Mouse (Mus musculus) layer of hippocampus, postnatal 25 days (tissue): ENCODE data around the gene Cul4a. TPM values are rescaled to one million over a fixed set of nuclear protein-coding genes. Genes with fewer than 3 reads are reported as not detected.
A peak's percentile ranks its signal among the peaks of the same experiment; 100 is the strongest.
"Not testable (repeated sequence)": the region's sequence is repeated elsewhere in the genome, so short reads cannot be mapped to it uniquely, and the experiment has no call there.

Experiments
- DNase-seq, 2 experiments: peaks; one replicate each; pipeline ENCODE4 v3.0.0; 2022; ENCODE audit warnings: mixed read lengths in 2 of 2, low spot score in 1 of 2; ENCODE audit errors: extremely low spot score in 1 of 2
- total RNA-seq, 2 experiments: library from RNA; stranded (reverse); gene quantifications; 2 replicates each; pipeline ENCODE4 v1.2.3; 2021

Gene Cul4a
- total RNA-seq, result 10 to 100 TPM; 55.8 to 64.4 TPM

DNA sequence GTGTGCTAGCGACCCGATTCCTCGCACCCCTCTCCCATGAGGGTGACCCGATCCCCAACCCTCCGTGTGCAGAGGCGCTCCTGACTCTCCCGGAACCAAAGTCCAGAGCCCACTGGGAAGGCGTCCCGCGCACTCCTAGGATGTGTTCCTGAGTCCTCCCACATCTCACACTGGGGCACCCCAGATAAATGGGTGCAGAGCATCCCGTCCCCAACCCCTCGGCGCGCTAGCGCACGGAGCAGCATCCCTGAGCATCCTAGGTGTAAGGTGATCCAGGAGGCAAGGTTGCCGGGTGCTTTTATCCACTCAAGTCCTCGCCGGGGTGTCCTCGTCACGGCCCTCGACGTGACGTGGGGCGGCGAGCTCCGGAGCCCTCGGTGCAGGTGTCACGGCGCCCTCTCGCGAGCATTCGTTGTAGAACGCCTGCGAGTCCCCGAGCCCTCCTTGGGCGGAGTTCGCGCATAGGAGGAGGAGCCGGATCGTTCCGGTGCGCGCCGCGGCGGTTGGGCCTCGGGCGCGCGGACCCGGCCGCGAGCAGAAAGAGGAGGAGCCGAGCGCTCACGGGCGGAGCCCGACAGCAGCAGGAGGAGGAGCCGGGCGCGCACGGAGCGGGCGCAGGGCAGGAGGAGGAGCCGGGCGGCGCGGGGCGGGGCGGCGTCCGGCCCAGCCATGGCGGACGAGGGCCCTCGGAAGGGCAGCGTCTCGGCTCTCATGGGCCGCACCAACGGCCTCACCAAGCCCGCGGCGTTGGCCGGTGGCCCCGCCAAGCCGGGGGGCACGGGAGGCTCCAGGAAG, at the start of gene Cul4a, which contains the start of gene Pcid2:
Gene Cul4a, plus strand, starts transcription at position 535 of the 795 bp plus-strand sequence.
Gene Pcid2, minus strand, starts transcription at position 373 of the 795 bp plus-strand sequence.
- peak; percentile 91 to 96 for DNase-seq

DNA sequence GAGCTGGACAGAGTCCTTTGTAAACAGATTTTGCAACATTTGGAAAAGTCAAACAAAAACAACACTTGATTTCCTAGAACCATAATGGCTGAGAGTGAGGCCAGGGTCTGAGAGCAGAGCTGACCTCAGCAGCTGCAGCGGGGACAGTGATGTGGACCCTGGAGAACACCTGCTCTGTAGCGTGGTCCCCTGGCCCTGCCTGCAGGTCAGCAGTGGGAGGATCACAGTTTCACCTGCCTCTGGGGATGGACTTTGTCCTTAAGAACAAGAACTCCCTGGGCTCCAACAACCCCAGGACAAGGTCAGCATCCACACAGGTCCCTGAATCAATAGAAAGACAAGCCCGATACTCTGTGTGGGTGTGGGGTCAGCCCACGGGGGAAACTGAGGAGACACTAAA, 48.1 kb upstream of the Cul4a start:
- DNase-seq, result no peak

DNA sequence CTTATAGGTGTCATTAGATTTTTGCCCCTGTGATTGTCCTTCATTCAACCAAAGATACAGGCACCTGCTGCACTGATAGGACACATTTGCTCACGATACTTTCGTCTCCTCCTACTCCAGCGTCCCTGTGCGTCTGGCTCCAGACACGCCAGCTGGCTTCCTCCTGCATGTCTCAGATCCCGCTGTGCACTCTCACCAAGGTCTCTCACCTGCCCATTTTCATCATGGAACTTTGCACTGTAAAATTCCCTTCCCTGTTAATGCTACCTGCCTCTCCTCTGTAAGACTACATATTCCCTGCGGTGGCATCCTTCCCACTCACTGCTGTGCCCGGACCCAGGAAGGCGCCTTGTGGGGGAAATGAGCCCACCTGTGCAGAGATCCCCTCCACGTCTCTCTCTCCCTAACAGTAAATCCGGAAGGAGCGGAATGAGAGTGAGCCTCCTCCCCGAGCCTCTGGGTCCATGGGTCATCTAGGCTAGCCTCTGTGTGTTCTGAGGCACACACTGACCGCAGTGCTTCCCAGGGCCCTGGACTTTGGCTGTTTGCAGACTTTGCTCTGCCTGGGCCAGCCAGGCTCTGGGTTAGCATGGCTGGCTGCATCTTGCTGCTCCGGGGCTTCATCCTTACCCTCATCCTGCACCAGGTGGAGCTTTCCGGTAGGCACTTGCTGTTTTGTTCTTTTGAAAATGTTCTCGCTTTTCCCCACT, 44.8 kb upstream of the Cul4a start, which contains the start of gene Proz:
Gene Proz, plus strand, starts transcription at position 474 of the 710 bp plus-strand sequence.
- no peak for DNase-seq

DNA sequence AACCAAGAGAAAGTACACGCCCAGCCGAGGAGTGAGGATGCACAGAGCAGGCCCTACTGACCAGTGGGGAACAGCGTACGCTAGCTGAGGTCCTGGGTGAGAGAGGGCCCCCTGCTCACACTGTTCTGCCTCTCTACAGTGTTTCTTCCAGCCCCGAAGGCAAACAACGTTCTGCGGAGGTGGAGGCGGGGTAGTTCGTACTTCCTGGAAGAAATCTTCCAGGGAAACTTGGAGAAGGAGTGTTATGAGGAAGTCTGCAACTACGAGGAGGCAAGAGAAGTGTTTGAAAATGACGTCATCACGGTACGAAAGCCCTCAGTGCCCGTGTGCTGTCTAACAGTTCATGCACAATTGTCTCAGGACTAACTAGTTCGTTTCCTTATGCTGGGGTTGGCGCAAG, 42.3 kb upstream of the Cul4a start:
- DNase-seq, result no peak

DNA sequence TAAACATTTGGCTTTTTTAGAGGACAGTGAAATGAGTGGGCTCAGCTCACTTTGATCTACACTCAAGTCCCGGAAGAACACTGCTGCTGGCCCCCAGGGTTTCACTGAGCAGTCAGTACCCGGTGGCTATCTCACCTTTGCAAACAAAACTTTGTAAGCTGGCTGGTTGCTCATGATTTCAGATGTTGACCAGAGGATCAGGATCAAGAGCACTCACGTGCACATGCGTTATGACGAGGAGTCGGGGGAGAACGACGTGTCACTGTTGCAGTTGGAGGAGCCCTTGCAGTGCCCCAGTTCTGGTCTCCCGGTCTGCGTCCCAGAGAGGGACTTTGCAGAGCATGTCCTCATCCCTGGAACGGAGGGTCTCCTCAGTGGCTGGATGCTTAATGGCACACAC, 32.2 kb upstream of the Cul4a start:
- no peak for DNase-seq

DNA sequence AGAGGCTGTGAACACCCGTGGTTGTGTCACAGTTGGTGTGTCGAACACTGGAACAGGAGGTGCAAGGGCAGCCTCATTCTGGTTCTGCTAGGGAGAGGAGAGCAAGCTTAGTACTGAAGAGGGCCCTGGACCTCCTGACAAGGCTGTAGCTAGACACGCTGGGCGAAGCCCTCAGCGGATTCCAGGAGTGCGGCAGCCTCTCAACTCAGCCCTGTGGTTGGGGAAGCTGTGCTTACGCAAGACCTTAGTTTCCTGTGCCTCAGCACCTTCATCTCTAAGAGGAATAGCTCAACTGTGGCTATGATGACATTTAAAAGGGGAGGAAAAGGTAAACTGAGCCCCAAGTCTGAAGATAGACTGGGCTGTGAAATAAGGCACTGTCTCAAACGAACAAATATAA, 30.4 kb upstream of the Cul4a start:
- no peak for DNase-seq

DNA sequence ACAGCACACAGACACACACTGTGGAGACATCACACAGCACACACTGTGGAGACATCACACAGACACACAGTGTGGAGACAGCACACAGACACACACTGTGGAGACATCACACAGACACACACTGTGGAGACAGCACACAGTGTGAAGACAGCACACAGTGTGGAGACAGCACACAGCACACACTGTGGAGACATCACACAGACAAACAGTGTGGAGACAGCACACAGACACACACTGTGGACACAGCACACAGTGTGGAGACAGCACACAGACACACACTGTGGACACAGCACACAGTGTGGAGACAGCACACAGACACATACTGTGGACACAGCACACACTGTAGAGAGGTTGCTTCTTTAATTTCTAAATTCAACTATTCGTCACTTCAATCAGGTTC, 29.8 kb upstream of the Cul4a start:
- not testable (repeated sequence) for DNase-seq

DNA sequence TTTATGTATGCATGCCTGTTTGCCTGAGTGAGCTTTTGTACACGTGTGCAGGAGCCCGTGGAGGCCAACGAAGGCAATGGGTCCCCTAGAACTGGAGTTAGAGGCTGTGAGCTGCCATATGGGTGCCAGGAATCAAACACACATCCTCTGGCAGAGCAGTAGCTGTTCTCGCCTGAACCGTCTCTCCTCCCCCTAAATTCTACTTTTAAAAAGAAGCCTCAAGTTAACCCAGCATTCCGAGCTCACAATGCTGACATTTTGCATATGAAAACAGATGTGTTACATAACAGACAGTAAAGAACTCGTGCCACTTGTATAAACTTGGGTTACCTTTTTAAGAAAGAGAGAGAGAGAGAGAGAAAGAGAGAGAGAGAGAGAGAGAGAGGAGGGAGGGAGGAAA, 27.9 kb upstream of the Cul4a start:
- DNase-seq, result no peak

DNA sequence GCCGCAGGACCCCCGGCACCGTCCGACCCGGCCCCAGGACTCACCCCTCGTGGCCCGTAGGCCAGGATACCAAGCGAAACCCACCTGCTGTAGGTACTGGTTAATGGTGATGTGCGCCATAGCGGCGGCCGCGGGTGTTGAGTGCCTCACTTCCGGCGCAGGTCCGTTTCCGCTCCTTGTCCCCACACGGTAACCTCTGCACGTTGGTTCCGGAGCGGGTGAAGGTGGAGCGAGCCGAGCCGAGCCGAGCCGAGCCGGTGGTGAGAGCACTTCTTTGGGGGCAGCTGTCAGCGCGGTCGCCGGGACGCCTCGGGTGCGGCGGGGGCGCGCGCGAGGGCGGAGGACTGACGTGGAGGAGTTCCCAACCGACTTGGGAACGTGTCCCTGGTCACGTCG, 732 bp upstream of the Cul4a start:
- peak; percentile 90 to 96 for DNase-seq

DNA sequence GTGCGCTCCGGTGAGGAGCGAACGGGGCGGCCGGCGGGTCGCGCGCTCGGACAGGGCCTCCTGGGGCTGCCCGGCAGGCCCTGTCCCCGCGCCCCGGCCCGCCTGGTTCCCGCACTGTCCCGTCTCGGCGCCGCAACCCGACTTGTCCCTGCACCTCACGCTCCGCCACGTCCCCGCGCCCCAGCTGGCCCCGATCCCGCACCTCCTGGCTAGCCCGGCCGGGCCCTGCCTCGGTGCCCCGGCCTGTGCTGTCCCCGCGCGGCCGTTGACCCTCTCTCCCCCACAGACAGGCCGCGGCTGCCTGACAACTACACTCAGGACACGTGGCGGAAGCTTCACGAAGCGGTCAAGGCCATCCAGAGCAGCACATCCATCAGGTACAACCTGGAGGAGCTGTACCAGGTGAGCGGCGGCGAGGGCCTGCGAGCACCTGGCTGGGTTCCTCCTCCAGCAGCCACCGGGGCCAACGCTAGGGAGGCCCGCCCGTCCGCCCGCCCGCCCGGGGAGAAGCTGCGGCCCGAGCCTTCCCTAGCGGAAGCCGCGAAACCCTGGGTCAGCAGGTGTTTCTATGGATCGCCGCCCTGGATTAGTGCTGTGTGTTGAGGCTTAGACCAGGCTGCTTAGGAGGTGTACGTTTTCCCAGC, 609 bp downstream of the Cul4a start:
- DNase-seq, result no peak

DNA sequence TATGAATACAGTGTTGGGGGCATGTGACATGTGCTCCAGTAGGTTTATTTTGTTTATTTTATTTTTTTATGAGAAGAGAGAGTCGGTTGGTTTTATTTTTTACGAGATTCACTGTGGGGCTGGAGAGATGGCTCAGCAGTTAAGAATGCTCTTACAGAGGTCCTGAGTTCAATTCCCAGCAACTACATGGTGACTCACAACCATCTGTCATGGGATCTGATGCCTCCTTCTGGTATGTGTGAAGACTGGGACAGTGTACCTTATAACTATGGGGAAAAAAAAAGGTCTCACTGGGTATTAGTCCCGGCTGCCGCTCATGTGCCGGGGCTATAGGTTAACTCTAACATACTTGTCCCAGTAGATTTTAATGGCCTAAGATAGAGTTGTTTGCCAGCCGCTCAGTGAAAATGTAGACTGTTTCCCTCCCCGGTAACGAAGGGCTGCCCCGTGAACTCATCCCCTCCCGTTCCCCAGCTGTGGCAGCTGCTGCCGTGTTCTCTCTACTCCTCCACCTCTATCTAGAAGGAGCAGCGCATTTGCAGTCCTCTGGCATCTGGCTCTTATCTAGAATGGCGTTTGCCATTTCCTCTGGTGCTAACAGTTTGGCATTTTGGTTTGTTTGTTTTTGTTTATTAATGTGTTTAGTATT, 2.7 kb downstream of the Cul4a start:
- DNase-seq, result no peak

DNA sequence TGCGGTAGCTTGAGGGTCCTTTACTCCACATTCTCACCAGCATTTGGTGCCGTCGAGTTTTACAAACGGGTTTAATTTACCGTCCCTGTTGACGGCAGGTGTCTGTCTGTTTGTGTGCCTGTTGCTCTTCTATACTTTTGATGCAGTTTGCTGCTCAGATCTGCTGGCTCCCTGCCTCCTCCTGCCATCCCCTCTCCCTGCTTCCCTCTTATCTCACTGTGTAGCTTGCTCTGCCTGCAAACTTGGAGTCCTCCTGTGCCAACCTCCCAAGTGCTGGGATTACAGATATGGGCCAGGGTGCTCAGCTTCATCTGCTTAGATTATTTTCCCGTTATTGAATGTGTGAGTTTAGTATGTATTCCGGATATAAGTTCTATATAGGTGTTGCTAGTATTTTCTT, 3.5 kb downstream of the Cul4a start:
- no peak for DNase-seq

DNA sequence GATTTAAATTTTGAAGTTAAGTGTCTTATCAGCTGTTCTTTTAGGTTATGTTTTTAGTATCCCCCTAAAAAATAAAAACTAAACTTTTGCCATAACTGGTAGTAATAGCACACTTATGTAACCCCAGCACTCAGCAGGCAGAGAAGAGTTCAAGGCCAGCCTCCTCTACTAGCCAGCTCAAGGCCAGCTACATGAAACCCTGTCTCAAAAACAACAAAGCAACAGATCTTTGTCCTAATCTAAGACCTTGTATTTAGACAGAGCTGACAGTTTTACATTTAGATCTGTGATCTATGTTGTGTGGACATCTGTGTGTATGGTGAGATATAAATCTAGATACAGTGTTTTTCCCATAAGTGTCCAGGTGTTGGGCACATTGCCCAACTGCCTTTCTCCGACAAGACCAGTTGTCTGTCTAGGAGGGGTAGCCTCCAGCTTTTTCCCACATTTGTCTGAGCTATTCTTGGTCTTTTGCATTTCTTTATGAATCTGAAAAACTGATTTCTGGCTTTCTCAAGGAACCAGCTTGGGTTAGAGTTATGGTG, 4.1 kb downstream of the Cul4a start:
- no peak for DNase-seq

DNA sequence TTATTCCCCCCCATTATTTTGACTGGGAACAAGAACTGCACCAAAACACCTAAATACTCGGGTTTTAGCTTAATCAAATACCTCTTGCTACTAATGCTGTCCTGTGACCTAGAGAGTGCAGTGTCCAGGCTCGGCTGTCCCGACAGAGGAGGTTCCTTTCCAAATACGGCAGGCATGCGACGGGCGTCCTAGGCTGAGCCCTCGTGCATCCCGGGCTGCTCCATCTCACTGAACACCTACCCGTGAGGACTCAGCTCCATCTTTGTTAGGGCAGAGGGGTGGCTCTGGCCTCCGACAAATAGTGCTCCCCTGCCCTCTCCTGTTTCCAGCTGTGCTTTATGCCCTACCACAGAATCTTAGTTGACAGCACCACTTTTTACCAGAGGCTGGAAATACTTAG, 6.5 kb downstream of the Cul4a start:
- DNase-seq, result no peak

DNA sequence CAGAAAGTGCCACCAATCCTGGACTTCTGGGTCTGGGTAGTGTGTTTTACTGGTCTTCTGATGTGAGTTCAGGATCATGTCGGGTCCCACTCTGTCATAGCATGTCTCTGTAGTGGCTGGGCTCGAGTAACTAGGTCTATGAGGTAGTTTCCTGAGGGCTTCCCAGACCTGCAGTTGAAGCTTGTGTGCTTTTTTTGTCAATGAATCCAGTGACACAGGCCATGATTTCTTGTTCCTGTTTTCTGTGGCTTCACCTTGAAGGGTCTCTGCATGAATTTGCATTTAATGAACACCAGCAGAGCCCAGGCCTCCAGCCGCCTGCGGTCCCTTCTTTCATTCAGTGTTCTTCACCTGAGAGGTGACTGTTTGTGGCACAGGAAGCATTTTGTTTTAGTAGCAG, 7.8 kb downstream of the Cul4a start:
- DNase-seq, result no peak

DNA sequence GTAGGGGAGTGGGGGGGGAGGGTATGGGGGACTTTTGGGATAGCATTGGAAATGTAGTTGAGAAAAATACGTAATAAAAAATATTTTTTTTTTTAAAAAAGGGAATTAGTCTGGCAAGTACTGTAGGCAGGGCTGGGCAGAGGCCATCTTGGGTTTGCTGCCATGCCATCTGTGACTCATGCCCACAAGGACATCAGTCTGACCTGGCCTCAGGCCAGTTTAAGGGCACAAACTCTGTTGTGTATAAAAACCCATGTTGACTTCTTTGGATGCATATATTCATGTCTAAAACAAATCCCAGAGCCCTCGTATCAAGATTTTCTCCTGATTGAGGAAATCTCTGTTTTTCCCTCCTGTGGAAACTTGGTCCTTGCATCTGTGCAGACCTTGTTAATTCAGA, 11.7 kb downstream of the Cul4a start:
- no peak for DNase-seq

DNA sequence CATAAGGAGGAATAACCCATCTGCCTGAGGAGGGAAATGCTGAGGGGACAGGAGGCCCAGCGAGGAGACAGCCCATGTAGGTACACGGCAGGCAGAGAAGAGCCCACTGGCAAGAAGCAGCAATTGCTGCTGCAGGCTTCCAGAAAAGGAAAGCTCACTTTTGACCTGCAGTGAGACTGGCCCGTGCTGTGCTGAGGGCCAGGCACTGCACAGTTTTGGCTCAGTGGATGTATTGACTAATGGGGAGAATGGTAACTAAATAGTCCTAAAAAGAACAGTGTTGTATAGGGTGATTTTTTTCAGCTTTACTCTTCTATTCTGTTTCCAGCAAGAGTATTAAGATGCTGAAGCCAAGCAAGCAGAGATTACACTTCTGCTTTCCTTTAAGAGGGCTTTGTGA, 13.1 kb downstream of the Cul4a start:
- DNase-seq, result no peak

DNA sequence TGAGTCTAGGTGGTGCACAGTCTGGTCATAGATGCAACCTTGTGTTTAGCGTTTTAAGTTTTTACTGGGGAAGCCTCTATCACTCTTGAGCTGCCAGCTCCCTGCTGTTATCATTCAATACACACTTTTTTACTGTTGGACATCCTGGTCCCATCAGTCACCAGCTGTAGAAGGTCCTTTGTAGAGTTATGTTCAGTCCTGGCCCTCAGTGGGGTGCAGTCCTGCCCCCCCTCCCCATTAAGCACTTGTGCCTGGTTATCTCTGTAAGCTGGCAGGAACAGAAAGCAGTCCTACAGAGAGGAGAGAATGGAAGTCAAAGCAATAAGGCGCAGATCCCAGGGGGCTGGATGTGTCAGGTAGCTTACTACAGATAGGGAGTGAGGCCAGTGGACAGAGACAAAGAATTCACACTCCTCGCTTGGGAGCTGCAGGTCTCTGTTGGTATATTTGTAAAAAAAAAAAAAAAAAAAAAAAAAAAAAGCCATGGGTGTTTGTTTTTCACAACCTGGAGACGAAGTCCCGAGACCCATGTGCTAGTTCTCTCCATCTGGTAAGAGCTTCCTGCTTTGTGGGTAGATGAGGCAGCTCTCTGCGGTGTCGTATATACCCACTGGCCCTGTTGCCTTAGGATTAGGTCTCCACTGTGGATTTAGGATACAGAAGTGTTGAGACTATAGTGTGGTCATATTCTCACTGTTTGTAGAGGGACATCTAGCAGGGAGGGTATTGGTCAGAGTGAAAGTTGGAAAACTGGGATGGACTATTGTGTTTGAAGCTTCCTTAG, 15.7 kb downstream of the Cul4a start:
- DNase-seq, result no peak

DNA sequence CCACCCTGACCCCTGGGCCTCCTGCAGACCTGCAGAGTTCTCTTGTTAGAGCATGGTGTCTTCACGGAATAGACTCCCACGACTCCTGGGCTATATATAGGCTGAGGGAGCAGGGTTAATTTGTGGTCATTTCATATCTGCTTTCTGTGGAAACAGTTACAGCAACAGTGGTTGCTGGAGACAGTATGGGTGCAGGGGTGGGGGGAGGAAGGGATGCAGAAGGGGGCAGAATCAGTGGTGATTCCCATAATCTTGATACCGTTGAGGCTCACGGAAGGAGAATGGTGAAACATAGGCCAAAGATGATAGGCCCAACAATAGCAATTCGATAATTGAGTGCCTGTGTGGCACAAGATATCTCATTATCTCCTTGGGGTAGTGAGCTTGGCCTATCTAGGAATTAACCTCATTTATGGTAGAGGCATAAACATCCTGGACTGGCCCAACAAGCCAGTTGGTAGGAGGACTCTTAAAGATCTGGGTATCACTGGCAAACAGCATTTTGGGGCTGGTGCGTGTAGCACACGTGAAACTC, 17.5 kb downstream of the Cul4a start:
- no peak for DNase-seq

DNA sequence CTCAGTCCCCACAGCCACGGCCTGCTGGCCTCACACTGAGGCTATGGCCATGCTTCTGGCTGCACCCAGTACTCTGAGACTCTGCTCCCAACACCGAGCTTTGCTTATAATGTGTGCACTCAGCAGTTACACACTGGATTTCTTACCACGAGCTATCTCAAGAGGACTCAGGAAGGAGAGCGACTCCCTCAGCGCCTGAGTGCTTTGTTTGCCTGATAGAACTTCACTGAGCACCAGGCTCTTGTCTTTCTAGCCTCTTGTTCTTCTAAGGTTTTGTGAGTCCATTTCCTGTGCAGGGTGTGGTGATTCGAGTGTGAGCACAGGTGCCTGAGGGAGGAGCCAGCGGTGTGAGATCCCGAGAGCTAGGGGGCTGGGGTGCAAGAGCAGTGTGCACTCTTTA, 19.5 kb downstream of the Cul4a start:
- DNase-seq, result no peak
